Mouse (Mus musculus): ENCODE data around the gene Fgfr2. TPM values are rescaled to one million over a fixed set of nuclear protein-coding genes. Genes with fewer than 3 reads are reported as not detected.

Gene Fgfr2
- polyA plus RNA-seq, 1 experiment from 2014 or later: 137 TPM

DNA sequence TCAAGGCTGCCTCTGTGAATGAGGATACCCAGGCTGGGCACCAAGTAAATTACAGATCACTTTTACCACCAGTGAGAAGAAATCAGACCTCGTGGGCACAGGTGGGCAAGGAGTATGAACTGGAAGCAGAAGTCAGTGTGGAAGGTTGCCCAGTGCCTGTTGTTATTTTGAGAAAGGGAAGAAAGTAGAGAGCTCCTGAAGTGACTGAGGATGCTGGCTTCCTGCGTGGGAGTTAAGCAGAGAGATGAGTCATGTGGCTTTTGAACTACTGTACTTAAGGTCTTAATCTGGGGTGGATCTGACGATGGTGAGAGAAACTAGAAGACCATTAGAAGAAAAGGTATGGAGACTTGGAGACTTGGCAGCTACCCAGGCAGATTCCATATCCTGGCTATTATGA, 2236.9 kb downstream of the Fgfr2 start:
- no peaks in the 10 kb centered on the region for H3K27me3 ChIP-seq
- no peak for ATAC-seq (ENCODE audit: insufficient number of reproducible peaks, low FRiP score, low TSS enrichment, low read depth)
- WGBS: 81% methylated on average over 3 of the region's 3 CpGs
- no peaks in the 10 kb centered on the region for H3K9me3 ChIP-seq (replicated peaks)
- H3K4me3 ChIP-seq (replicated peaks): no peak overlapping the region
- no peak overlapping the region for H3K27ac ChIP-seq (replicated peaks)
- peaks cover 5% of the 10 kb centered on the region; the same call in 1 of the 2 replicates for H3K36me3 ChIP-seq
- H3K9ac ChIP-seq: no peak overlapping the region
- peaks cover 4% of the 10 kb centered on the region; the same call in 1 of the 2 replicates for H3K4me1 ChIP-seq
- no peak overlapping the region for H3K4me2 ChIP-seq (replicated peaks)

DNA sequence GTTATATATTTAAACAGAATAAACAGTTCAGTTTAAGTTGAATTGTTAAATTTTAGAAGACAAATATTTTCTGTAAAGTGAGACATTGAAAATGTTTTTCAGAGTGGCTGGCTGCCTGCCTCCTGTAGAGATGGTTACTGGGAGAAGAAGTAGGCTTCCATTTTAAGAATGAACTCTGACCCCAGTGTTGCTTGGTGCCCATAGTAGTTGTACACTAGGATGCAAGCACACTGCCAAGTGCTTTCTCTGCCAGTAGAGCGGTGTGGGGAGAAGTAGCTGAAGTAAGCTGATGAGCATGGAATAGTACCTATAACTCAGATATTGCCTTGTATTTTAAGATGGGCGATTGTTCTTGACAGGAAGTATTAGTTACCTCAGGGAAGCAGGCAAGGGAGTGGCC, 2239.0 kb downstream of the Fgfr2 start:
- H3K27me3 ChIP-seq: no peaks in the 10 kb centered on the region
- H3K36me3 ChIP-seq: peaks cover 5% of the 10 kb centered on the region; the same call in 1 of the 2 replicates
- no peaks in the 10 kb centered on the region for H3K9me3 ChIP-seq (replicated peaks)
- H3K27ac ChIP-seq (replicated peaks): no peak overlapping the region
- peaks cover 4% of the 10 kb centered on the region; the same call in 1 of the 2 replicates for H3K4me1 ChIP-seq
- whole genome bisulfite sequencing: 85% methylated on average over 2 of the region's 2 CpGs
- H3K4me2 ChIP-seq (replicated peaks): no peak overlapping the region
- H3K4me3 ChIP-seq (replicated peaks): no peak overlapping the region
- H3K9ac ChIP-seq: no peak overlapping the region
- ATAC-seq (ENCODE audit: insufficient number of reproducible peaks, low FRiP score, low TSS enrichment, low read depth): no peak

- H3K4me2 ChIP-seq (replicated peaks): peak overlapping the region; percentile 59; the same call in 1 of the 2 replicates
Measured at GRCm38 (mm10) chr7:130867256-130867655, 2255.9 kb downstream of the Fgfr2 start.

DNA sequence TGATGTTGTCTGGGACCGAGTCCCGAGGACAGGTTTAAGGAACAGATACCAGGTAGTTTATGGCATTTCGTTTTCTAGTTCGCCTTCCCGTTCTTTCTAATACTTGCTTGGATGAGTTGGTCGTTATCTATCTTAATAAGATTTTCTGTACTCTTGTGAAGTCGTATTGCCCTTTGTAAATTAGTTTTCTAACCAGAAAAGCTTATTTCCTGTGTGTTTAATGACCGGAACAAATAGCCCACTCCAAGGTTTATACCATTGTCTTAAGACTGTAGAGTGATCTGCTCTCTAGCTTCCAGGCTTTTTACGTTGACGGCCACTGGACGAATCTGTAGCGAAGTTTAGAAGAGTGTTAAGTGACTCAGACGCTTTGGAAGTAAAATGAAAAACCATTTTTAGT, 2256.5 kb downstream of the Fgfr2 start:
- Histone ChIP-seq H3K9me3 (replicated peaks) (no peaks in the 10 kb centered on the region), H3K9ac (peak overlapping the region; percentile 81), H3K4me3 (replicated peaks) (peak overlapping the region; percentile 85), H3K27ac (replicated peaks) (peak overlapping the region; percentile 79; the same call in 1 of the 2 replicates), H3K4me1 (peaks cover 15% of the 10 kb centered on the region), H3K36me3 (no peaks in the 10 kb centered on the region), H3K4me2 (replicated peaks) (peak overlapping the region; percentile 59), H3K27me3 (no peaks in the 10 kb centered on the region)
- 3% methylated on average over 13 of the region's 13 CpGs for WGBS
- no peak for ATAC-seq (ENCODE audit: insufficient number of reproducible peaks, low FRiP score, low TSS enrichment, low read depth)

More at GRCm38 (mm10) chr7:130867256-130867655, 2255.9 kb downstream of the Fgfr2 start:
- no peaks in the 10 kb centered on the region for H3K9me3 ChIP-seq (replicated peaks)
- 59% methylated on average over 3 of the region's 3 CpGs for WGBS
- H3K36me3 ChIP-seq: no peaks in the 10 kb centered on the region
- H3K4me3 ChIP-seq (replicated peaks): no peak overlapping the region; the same call in 1 of the 2 replicates
- no peak overlapping the region for H3K9ac ChIP-seq
- H3K27ac ChIP-seq (replicated peaks): no peak overlapping the region
- no peaks in the 10 kb centered on the region for H3K27me3 ChIP-seq
- no peak for ATAC-seq (ENCODE audit: insufficient number of reproducible peaks, low FRiP score, low TSS enrichment, low read depth)
- H3K4me1 ChIP-seq: peaks cover 10% of the 10 kb centered on the region

DNA sequence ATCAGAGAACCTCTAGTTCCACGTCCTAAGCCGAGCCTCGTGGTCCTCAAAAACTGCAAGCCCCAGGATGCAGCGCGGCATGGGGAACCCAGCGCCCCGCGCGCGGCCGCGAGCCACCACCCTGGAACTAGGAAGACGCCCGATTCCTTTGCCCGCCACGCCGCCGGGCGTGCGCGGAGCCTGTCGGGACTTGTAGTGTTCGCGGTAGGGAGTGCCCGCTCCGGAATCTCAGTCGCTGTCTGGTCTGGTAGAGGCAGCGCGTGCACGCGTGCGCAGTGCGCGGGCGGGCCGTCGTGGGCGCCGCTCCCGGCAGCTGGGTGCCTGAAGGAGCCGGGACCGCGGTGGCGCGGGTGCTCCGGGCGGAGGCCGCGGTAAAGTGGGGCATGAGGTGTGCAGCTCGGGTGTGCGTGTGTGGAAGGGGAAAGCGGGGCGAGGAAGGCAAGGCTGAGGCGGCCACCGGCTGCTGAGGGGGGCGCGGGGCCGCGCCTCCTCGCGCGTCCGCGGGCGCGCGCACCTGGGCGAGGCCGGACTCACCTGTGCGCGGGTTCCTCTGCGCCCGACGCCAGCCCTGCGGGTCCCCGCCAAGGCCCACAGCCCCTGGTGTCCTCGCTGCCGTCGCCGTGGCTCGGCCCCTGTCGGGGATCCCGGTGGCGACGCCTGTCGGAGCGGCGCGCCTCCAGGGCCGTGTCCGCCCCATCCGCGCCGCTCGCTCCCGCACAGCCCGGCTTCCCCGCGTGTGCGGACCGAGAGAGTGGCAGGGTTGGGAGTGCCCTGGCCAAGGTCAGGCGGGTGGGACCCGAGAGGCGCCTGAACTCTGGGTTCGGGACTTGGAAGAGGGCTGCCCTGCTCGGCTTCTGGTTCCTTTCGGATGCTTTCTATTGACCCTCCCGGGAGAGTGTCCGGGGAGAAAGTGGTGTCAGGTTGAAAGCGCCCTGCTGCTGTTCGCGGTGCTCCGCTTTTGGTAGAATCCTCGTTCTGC, 2257.2 kb downstream of the Fgfr2 start, which contains the start of gene Plekha1:
TSS of gene Plekha1 (plus strand) at position 144 of the 979 bp plus-strand sequence.
- H3K9me3 ChIP-seq (replicated peaks): no peaks in the 10 kb centered on the region
- H3K27me3 ChIP-seq: no peaks in the 10 kb centered on the region
- peak within 1 kb of the TSS; percentile 81 for H3K9ac ChIP-seq
- H3K36me3 ChIP-seq: no peaks in the 10 kb centered on the region
- WGBS: under 1% methylated on average over 108 of the region's 114 CpGs
- H3K4me1 ChIP-seq: peaks cover 22% of the 10 kb centered on the region
- peak within 1 kb of the TSS; percentile 59 for H3K4me2 ChIP-seq (replicated peaks)
- peak within 1 kb of the TSS; percentile 85 for H3K4me3 ChIP-seq (replicated peaks)
- ATAC-seq (ENCODE audit: insufficient number of reproducible peaks, low FRiP score, low TSS enrichment, low read depth): peak; percentile 99
- H3K27ac ChIP-seq (replicated peaks): peak within 1 kb of the TSS; percentile 79

DNA sequence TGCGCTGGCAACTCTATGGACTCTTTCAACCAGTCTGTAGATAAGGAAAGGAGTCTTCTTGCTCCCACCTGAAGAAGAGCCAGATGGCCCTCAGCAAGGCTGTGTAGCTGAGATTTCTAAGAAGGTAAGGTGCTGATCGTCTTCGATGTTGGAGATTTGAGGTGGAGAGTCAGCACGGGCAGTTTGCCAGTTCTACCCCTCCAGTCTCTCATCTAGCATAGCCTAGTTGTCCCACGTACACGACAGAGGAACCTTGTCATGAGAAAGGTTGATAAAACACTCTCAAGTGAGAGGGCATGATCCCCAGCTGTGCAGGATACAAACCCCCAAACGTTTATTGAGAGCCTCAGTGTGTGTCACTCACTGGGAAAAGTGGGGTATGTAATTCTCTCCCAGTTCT, 2258.4 kb downstream of the Fgfr2 start:
- 79% methylated on average over 7 of the region's 7 CpGs for WGBS
- ATAC-seq (ENCODE audit: insufficient number of reproducible peaks, low FRiP score, low TSS enrichment, low read depth): no peak

GRCm38 (mm10) chr7:130862501-130862900, 2260.6 kb downstream of the Fgfr2 start:
- Histone ChIP-seq H3K4me1 (peaks cover 29% of the 10 kb centered on the region), H3K36me3 (no peaks in the 10 kb centered on the region), H3K27me3 (0 out of 2 replicates have a peak, but pooled peaks cover 3% of the 10 kb centered on the region), H3K4me2 (replicated peaks) (no peak overlapping the region), H3K4me3 (replicated peaks) (no peak overlapping the region), H3K9me3 (replicated peaks) (no peaks in the 10 kb centered on the region), H3K27ac (replicated peaks) (no peak overlapping the region), H3K9ac (no peak overlapping the region)
- ATAC-seq (ENCODE audit: insufficient number of reproducible peaks, low FRiP score, low TSS enrichment, low read depth): no peak
- WGBS: 48% methylated on average over 1 of the region's 1 CpGs

More for the DNA sequence above, 2258.4 kb downstream of the Fgfr2 start:
- Histone ChIP-seq H3K27ac (replicated peaks) (no peak overlapping the region), H3K27me3 (0 out of 2 replicates have a peak, but pooled peaks cover 3% of the 10 kb centered on the region), H3K4me3 (replicated peaks) (no peak overlapping the region), H3K4me2 (replicated peaks) (no peak overlapping the region), H3K36me3 (no peaks in the 10 kb centered on the region), H3K9ac (no peak overlapping the region), H3K4me1 (peaks cover 30% of the 10 kb centered on the region), H3K9me3 (replicated peaks) (no peaks in the 10 kb centered on the region)

- peak overlapping the region; percentile 44; the same call in 1 of the 2 replicates for H3K27ac ChIP-seq (replicated peaks)
- H3K4me1 ChIP-seq: peaks cover 22% of the 10 kb centered on the region
- no peak overlapping the region for H3K9ac ChIP-seq
- 12% methylated on average over 11 of the region's 11 CpGs for WGBS
- H3K9me3 ChIP-seq (replicated peaks): no peaks in the 10 kb centered on the region
- no peaks in the 10 kb centered on the region for H3K36me3 ChIP-seq
- peak overlapping the region; percentile 2; the same call in 1 of the 2 replicates for H3K4me2 ChIP-seq (replicated peaks)
- 0 out of 2 replicates have a peak, but pooled peaks cover 3% of the 10 kb centered on the region for H3K27me3 ChIP-seq
- no peak for ATAC-seq (ENCODE audit: insufficient number of reproducible peaks, low FRiP score, low TSS enrichment, low read depth)
- no peak overlapping the region for H3K4me3 ChIP-seq (replicated peaks)
Measured at GRCm38 (mm10) chr7:130860721-130861142, 2262.4 kb downstream of the Fgfr2 start.

DNA sequence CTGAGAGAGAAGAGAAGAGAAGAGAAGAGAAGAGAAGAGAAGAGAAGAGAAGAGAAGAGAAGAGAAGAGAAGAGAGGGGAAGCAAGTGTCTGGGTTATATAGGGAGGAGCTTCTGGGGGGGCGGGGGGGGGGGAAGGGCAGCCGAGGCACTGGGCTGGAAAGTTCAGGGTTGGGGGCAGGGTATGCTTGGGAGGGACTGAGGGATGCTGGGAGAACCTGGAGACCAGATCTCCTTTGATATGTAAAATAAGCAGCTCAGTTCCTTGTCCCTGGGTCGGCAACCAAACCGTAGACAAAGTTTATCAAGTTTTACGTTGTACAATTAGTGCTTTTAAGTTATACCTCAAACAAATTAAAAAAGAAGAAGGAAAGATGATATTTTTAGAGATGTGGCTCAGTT, 2263.2 kb downstream of the Fgfr2 start:
- no peak overlapping the region for H3K9ac ChIP-seq
- 0 out of 2 replicates have a peak, but pooled peaks cover 3% of the 10 kb centered on the region for H3K27me3 ChIP-seq
- WGBS: 34% methylated on average over 5 of the region's 5 CpGs
- no peaks in the 10 kb centered on the region for H3K9me3 ChIP-seq (replicated peaks)
- H3K27ac ChIP-seq (replicated peaks): no peak overlapping the region
- H3K4me1 ChIP-seq: peaks cover 22% of the 10 kb centered on the region
- H3K36me3 ChIP-seq: no peaks in the 10 kb centered on the region
- ATAC-seq (ENCODE audit: insufficient number of reproducible peaks, low FRiP score, low TSS enrichment, low read depth): no peak
- no peak overlapping the region for H3K4me2 ChIP-seq (replicated peaks)
- H3K4me3 ChIP-seq (replicated peaks): no peak overlapping the region

- H3K27ac ChIP-seq (replicated peaks): no peak overlapping the region
- ATAC-seq (ENCODE audit: insufficient number of reproducible peaks, low FRiP score, low TSS enrichment, low read depth): no peak
- WGBS: 66% methylated on average over 6 of the region's 6 CpGs
- 0 out of 2 replicates have a peak, but pooled peaks cover 3% of the 10 kb centered on the region for H3K27me3 ChIP-seq
- H3K9me3 ChIP-seq (replicated peaks): no peaks in the 10 kb centered on the region
- H3K4me2 ChIP-seq (replicated peaks): no peak overlapping the region
- no peak overlapping the region for H3K9ac ChIP-seq
- no peaks in the 10 kb centered on the region for H3K36me3 ChIP-seq
- H3K4me1 ChIP-seq: peaks cover 20% of the 10 kb centered on the region
- H3K4me3 ChIP-seq (replicated peaks): no peak overlapping the region
Measured at GRCm38 (mm10) chr7:130857973-130858372, 2265.2 kb downstream of the Fgfr2 start.

- Histone ChIP-seq H3K9me3 (replicated peaks) (no peaks in the 10 kb centered on the region), H3K36me3 (no peaks in the 10 kb centered on the region), H3K9ac (no peak overlapping the region), H3K27me3 (0 out of 2 replicates have a peak, but pooled peaks cover 3% of the 10 kb centered on the region), H3K27ac (replicated peaks) (no peak overlapping the region), H3K4me3 (replicated peaks) (no peak overlapping the region), H3K4me2 (replicated peaks) (no peak overlapping the region), H3K4me1 (peaks cover 6% of the 10 kb centered on the region)
- WGBS: 23% methylated on average over 3 of the region's 3 CpGs
- ATAC-seq (ENCODE audit: insufficient number of reproducible peaks, low FRiP score, low TSS enrichment, low read depth): no peak
Measured at GRCm38 (mm10) chr7:130855681-130856080, 2267.5 kb downstream of the Fgfr2 start.

All from embryonic facial prominence, embryonic 15.5 days (tissue).